Mouse (Mus musculus) kidney, adult 2 months (tissue): ENCODE data around the gene Tro. TPM values are rescaled to one million over a fixed set of nuclear protein-coding genes. Genes with fewer than 3 reads are reported as not detected.
A peak's percentile ranks its signal among the peaks of the same experiment; 100 is the strongest.

ENCODE experiments used
- DNase-seq: peaks from one replicate; pipeline ENCODE4 v3.0.0; 2021
- H3K27ac ChIP-seq: fragments of 200-500 bp; 2 replicates; pipeline ENCODE4 v1.5.1; 2012; ENCODE audit warnings: low read depth, low read length, control low read depth, inconsistent platforms; ENCODE audit not compliant: insufficient read depth
- H3K27me3 ChIP-seq: fragments of 200-500 bp; replicated peaks from 2 replicates; pipeline ENCODE4 v1.6.1; 2012; ENCODE audit warnings: mild to moderate bottlenecking, moderate library complexity, low read length, inconsistent platforms; ENCODE audit not compliant: control insufficient read depth, insufficient read depth
- H3K36me3 ChIP-seq: fragments of 200-500 bp; 2 replicates; pipeline ENCODE4 v1.6.1; 2012; ENCODE audit warnings: mild to moderate bottlenecking, moderate library complexity, low read length, inconsistent platforms; ENCODE audit not compliant: control insufficient read depth, insufficient read depth
- H3K4me1 ChIP-seq: fragments of 200-500 bp; 2 replicates; pipeline ENCODE4 v1.6.1; 2011; ENCODE audit warnings: low read length; ENCODE audit not compliant: control insufficient read depth, insufficient read depth
- H3K4me3 ChIP-seq: fragments of 200-500 bp; 2 replicates; pipeline ENCODE4 v1.5.1; 2011; ENCODE audit warnings: mild to moderate bottlenecking, low read depth, low read length, control low read depth; ENCODE audit not compliant: insufficient read depth
- CTCF ChIP-seq: fragments of 200-500 bp; conservative IDR thresholded peaks from 2 replicates; pipeline ENCODE4 v1.5.1; 2011; ENCODE audit warnings: low read depth, mild to moderate bottlenecking, control low read depth, low read length, moderate library complexity, mixed read lengths; ENCODE audit not compliant: insufficient read depth, insufficient read length
- POLR2A ChIP-seq: fragments of 200-500 bp; IDR thresholded peaks from one replicate; pipeline ENCODE4 v1.6.1; 2011; ENCODE audit warnings: low read depth, low read length, control low read depth
- WGBS: fragments of 180-500 bp; shearing (Covaris S2); methylation state at CpG from one replicate; pipeline ENCODE4 v1.1.7; 2018; 5-methylcytosine and 5-hydroxymethylcytosine counted together
- polyA plus RNA-seq: library from polyadenylated mRNA; depleted of rRNA; stranded (reverse); fragments of >200 nt; gene quantifications from 2 replicates; pipeline ENCODE4 v1.2.3, GENCODE M21; 2012; rRNA removed

Tro gene
- polyA plus RNA-seq = 0.69 and 0.83 TPM in 2 replicates

- Histone ChIP-seq H3K36me3 (no peaks in the 10 kb centered on the region), H3K4me3 (peak within 1 kb of the TSS; percentile 18; the same call in 1 of the 2 replicates), H3K27ac (no peak within 1 kb of the TSS), H3K27me3 (no peaks in the 10 kb centered on the region), H3K4me1 (no peaks in the 10 kb centered on the region)
- DNase-seq = no peak
- TF ChIP-seq CTCF (no peak), POLR2A (no peak)
- 3% methylated on average over 36 of the region's 37 CpGs for WGBS
These were observed at the start of gene Tro for GRCm38 (mm10) chrX:150656908-150657796. Gene Tro (minus strand): TSS chrX:150657583.

GRCm38 (mm10) chrX:150677505-150677904, 20.1 kb upstream of the Tro start:
- Histone ChIP-seq H3K27ac (no peak overlapping the region), H3K27me3 (no peaks in the 10 kb centered on the region), H3K4me1 (no peaks in the 10 kb centered on the region), H3K36me3 (no peaks in the 10 kb centered on the region), H3K4me3 (no peak overlapping the region)
- DNase-seq = no peak
- no peak for TF ChIP-seq POLR2A
- no peak for TF ChIP-seq CTCF
- WGBS = 56% methylated on average over 1 of the region's 1 CpGs

GRCm38 (mm10) chrX:150662809-150663208, 5.4 kb upstream of the Tro start:
- H3K4me3 ChIP-seq = no peak overlapping the region
- TF ChIP-seq POLR2A (no peak), CTCF (peak; percentile 25; the same call in 1 of the 2 replicates)
- H3K27ac ChIP-seq = no peak overlapping the region
- no peaks in the 10 kb centered on the region for H3K4me1 ChIP-seq
- no peaks in the 10 kb centered on the region for H3K36me3 ChIP-seq
- peak; percentile 21 for DNase-seq
- H3K27me3 ChIP-seq = no peaks in the 10 kb centered on the region
- 44% methylated on average over 4 of the region's 4 CpGs for WGBS

GRCm38 (mm10) chrX:150657797-150658118, 375 bp upstream of the Tro start:
- 48% methylated on average over 3 of the region's 3 CpGs for WGBS
- H3K4me3 ChIP-seq = no peak overlapping the region
- no peak for DNase-seq
- H3K27ac ChIP-seq = no peak overlapping the region
- TF ChIP-seq CTCF (no peak), POLR2A (no peak)
- no peaks in the 10 kb centered on the region for H3K4me1 ChIP-seq
- H3K27me3 ChIP-seq = no peaks in the 10 kb centered on the region
- no peaks in the 10 kb centered on the region for H3K36me3 ChIP-seq

GRCm38 (mm10) chrX:150656122-150656907, 1.1 kb downstream of the Tro start:
- Histone ChIP-seq H3K27ac (no peak overlapping the region), H3K4me1 (no peaks in the 10 kb centered on the region), H3K4me3 (peak overlapping the region; percentile 32; the same call in 1 of the 2 replicates), H3K27me3 (no peaks in the 10 kb centered on the region), H3K36me3 (no peaks in the 10 kb centered on the region)
- TF ChIP-seq CTCF (no peak), POLR2A (no peak)
- 22% methylated on average over 29 of the region's 44 CpGs for WGBS
- no peak for DNase-seq

GRCm38 (mm10) chrX:150636421-150636820, 21.0 kb downstream of the Tro start:
- no peak for DNase-seq
- H3K27me3 ChIP-seq = no peaks in the 10 kb centered on the region
- H3K4me3 ChIP-seq = no peak overlapping the region
- no peak for TF ChIP-seq CTCF
- no peak for TF ChIP-seq POLR2A
- 93% methylated on average over 1 of the region's 1 CpGs for WGBS
- H3K36me3 ChIP-seq = no peaks in the 10 kb centered on the region
- H3K27ac ChIP-seq = no peak overlapping the region
- no peaks in the 10 kb centered on the region for H3K4me1 ChIP-seq

GRCm38 (mm10) chrX:150598882-150599281, 58.5 kb downstream of the Tro start:
- TF ChIP-seq CTCF (no peak), POLR2A (no peak)
- Histone ChIP-seq H3K27ac (no peak overlapping the region), H3K4me1 (no peaks in the 10 kb centered on the region), H3K36me3 (no peaks in the 10 kb centered on the region), H3K27me3 (no peaks in the 10 kb centered on the region), H3K4me3 (no peak overlapping the region)
- WGBS = 76% methylated on average over 2 of the region's 2 CpGs
- no peak for DNase-seq

Other genes starting within 250 kb of the Tro start
- gene Tmem29, start 198.4 kb downstream of the Tro start, polyA plus RNA-seq = 4.8 and 8.1 TPM in 2 replicates
- gene Alas2, start 110.2 kb downstream of the Tro start, polyA plus RNA-seq = 20.2 and 24.9 TPM in 2 replicates
- 5.5 and 5.8 TPM in 2 replicates for gene Pfkfb1, start 69.4 kb downstream of the Tro start, polyA plus RNA-seq
- 12.5 and 13.0 TPM in 2 replicates for gene Apex2, start 67.7 kb downstream of the Tro start, polyA plus RNA-seq
- 23.6 and 26.1 TPM in 2 replicates for gene Maged2, start 156.8 kb upstream of the Tro start, polyA plus RNA-seq